Mouse (Mus musculus) yolk sac, embryonic 10.5 days (tissue): ENCODE measurements around the gene Gpha2.
A peak's percentile ranks its signal among the peaks of the same experiment; 100 is the strongest.

ENCODE experiments used
- DNase-seq: peaks from one replicate; pipeline ENCODE4 v3.0.0-alpha.2; 2017; ENCODE audit warnings: low spot score

The Gpha2 gene

DNA sequence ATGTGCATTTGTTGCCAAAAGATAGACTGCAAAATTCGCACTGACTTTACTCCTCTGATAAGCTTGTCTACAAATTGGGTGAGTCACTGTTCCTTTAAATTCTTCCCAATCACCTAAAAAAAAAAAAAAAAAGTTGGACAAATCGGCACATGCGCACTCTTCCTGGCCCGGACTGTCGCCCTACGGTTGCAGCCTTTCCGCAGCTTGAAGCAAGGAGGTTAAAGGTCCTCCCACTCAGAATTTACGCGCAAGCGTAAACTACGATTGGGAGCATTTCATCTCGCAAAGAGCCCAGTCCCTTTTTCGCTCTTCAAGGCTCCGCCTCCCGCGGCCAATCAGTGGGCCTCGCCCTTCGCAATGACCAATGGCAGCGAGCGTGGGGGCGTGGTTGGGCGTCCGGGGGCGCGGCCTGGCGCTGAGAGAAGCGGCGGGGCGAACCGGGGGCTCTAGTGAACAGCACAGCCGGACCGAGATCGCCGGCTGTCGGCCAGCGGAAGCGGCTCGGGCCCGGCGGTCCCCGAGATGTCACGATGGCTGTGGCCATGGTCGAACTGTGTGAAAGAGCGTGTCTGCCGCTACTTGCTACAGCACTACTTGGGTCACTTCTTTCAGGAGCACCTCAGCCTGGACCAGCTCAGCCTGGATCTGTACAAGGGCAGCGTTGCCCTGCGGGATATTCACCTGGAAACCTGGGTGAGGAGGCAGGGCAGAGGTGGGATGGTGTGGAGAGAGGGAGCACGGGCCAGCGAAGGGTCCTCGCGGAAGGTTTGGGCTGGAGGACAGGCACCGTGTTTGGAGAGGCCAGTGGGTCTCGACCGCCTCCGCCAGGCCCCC is 15.3 kb downstream of the Gpha2 start, which contains the start of gene Atg2a:
Gene Atg2a (plus strand): TSS at position 395 of the 834 bp plus-strand sequence.
- DNase-seq = peak; percentile 98

DNA sequence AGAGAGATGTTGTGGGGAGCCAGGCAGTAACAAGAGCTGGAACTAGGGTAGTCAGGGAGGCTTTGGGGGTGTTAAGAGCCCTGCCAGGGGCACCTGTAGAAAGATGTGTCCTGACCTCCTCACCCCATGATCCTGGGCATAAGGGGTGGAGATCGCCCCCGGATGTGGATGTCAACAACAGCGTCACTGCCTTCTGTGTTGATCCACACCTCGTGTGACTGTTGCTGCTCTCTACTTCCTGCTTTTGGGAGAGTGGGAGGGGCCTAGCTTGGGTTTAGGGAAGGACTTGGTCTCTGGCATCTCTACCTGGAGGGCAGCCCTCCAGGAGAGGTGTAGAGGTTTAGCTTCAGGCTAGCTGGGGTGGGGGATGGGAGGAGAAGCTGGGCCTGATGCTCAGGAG is 16.1 kb downstream of the Gpha2 start:
- peak; percentile 41 for DNase-seq

DNA sequence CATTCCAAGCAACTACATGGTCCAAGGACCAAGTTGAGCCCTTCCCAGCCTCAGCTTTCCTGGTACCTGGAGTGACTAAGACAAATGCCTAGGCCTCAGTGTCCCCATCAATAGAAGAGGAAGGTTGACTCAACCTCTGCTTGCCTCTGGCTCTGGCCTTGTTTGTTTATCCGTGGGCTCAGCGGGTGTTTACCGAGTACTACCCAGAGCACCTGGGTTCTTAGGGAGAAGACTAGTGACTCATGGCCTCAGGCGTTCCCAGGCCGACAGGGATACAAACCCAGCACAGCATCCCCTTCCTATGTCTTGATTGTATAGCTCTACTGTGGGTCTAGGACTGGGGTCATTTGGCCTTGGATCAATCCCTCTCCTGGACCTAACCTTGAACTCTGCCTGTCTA is 17.0 kb downstream of the Gpha2 start:
- DNase-seq = no peak

DNA sequence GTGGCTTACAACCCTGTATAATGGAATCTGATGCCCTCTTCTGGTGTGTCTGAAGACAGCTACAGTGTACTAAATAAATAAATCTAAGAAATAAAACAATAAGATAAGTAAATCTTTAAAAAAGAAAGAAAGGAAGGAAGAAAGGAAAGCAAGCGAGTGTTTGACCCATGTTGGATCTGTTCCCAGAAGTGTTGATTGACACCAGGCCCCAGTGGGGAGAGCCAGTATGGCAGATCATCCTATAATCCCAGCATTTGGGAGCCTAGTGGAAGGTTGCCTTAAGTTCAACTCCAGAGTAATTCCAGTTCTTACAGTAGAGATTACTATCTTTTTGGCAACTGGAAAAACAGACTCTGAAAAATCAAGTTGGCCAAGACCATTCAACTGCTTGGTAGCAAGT is 19.6 kb downstream of the Gpha2 start:
- DNase-seq = no peak

DNA sequence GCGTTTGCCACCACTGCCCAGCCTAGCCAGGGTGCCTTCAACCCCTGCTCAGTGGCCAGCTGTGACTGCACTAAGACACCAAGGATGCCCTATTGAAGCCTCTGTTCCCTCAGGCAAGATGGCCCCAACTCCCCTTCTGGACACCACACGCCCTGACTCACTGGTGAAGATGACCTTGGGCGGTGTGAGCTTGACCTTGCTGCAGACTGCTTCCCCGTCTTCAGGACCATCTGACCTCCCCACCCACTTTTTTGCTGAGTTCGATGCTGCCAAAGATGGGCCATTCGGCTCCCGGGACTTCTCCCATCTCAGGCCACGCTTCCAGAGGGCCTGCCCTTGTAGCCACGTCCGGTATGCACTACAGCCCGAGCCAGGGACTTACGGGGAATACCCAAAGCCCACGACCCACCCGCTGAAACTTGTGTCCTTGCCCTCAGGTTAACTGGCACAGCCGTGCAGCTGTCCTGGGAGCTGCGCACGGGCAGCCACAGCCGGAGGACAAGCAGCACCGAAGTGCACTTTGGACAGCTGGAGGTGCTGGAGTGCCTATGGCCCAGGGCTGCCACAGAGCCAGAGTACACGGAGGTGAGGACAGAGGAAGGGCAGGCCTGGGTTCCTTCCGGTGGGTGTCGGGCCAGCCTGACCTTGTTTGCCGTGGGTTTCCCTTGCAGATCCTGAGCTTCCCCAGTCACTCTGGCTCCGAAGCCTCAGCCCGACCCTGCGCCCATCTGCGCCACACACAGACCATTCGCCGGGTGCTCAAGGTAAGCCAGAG is 21.5 kb downstream of the Gpha2 start:
- no peak for DNase-seq

DNA sequence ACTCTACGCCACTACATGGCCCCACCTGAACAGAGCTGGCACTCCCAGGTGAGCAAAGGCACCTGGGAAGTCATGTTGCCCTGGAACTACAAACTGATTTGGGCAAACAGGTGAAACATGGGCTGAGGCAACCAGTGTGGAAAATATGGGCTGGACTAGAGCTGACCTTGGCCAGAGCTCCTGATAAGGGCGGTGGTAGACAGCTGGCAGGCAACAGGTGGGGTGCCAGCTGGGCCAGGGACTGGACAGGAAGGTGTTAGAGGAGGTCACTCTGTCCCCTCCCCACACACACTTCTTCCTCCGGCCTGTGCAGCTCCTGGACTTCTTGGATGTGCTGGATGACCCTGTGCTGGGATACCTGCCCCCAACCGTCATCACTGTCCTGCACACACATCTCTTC is 26.8 kb downstream of the Gpha2 start:
- DNase-seq = no peak

DNA sequence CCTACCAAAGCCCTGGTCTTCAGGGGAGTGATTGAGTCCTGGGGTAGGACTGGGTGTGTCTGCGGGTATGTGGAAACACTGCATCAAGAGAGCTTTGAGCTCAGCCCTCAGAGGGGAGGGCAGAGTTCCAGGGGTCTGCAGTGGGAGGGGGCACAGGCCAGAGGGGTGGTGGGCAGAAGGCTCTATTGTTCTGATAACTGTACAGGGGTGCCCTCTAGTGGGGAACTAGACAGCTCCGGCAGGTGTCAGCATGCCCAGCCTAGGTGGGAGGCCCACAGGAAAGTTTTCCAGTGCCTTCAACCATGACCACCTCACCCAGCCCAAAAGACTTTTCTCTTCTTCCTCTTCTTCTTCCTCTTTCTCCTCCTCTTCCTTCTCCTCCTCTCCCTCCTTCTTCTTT is 34.2 kb downstream of the Gpha2 start:
- no peak for DNase-seq

DNA sequence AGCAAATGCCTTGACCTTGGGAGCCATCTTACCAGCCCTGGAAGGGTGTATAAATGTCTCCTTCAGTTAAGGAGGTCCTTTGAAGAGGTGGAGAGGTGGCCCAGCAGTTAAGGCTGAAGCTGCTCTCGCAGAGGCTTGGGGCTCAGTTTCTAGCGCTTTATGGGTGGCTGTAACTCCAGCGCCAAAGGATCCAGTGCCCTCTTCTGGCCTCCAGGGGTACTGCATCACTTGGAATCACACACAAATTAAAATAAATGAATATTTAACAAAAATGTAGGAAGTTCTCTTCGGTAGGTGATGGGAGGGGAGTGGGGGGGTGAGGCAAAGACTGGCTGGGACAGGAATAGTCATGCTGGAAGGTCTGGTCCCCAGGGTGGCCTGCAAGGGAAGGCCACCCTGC is 34.8 kb downstream of the Gpha2 start:
- DNase-seq = no peak

DNA sequence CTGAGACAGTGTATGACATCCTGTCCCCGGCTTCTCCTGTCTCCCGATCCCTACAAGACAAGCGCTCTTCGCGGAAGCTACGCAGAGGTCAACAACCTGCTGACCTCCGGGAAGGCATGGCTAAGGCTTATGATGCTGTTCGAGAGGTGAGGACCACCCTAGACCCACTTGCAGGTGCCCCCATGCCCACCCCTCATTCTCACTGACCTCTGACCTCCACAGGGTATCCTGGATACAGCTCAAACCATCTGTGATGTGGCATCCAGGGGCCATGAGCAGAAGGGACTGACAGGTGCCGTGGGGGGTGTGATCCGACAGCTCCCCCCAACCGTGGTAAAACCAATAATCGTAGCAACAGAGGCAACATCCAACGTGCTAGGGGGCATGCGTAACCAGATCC is 35.2 kb downstream of the Gpha2 start:
- no peak for DNase-seq

DNA sequence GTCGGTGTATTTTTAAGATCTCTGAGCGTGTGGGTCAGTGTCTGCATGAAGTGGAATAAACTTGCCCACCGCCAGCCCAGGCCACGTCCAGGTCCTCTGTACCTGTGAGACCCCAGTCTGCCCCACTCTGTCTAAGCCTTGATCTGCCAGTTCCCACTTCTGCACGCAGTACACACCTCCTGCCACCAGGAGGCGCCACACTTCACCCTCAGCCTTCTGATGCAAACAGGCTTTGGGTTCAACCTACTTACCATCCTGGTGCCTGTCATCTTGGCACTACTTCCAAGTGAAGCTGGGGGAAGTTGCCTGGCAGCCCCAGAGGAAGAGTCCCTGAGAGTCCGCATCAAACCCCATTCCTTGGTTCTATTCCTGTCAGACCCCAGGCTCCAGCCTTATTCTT is 36.0 kb downstream of the Gpha2 start:
- peak; percentile 62 for DNase-seq

DNA sequence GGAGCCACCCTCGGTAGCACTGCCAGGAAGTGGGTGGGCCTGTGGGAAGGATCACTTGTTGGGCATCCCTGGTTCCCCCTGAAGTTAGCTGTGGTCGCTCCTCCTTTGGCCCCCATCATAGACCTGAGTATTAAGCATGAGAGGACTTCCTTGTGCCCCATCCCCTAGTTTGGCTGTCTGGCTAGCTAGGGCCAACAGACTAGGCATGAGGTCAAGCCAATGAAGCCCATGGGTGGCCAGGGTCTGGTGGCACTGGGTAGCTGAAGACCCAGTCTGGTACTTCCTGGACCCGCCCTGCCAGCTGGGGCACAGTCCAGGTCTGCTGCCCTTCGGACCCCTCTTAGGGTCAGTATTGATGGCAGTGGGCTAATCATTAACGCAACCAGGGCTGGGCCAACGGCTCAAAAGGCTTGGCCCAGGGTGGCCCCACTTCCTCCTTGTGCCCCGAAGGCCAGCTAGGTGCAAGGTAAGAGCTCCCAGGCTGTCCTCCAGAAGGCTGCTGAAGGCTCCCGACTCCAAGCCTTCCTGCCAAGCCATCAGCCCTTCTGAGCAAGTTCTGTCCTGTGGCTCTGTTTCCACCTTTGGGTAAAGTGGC is 36.8 kb downstream of the Gpha2 start:
- DNase-seq = peak; percentile 86

DNA sequence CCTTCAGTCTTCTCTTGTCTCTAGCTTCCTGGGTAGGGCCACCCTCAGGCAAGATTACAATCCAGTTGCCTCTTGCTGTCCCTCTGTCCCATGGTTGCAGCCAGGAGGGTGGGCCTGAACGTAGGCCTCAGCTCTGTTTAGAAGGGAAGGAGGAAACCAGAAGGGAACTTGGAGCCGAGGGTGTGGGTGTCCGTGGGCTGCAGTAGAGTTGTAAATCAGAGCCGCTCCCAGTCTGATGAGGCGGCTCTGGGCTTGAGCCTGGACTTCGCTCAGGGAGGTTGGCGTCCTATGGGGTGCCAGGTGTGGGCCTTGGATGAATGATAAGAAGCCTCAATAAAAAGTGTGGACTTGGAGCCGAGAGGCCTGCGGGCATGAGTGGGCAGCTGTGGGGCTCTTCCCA is 38.0 kb downstream of the Gpha2 start:
- no peak for DNase-seq

DNA sequence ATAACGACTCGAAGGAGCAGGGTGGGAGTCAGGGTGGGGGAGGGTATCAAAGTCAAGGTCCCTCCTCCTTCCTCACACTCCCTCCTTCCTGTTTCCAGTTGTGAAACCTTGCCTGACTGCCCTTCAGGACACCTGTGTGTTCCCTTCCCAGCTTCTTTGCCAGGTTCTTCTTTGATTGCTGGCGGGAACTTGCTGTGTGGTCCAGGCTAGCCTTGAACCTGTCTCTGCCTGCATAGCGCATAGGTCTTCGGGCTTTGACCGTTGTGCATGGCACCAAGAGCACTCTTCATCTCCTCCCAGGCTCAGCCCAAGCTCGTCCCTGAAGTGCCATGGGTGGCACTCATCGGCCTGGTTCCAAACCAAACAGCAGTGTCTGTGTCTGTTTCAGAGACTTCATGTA is 38.8 kb downstream of the Gpha2 start:
- DNase-seq = no peak

DNA sequence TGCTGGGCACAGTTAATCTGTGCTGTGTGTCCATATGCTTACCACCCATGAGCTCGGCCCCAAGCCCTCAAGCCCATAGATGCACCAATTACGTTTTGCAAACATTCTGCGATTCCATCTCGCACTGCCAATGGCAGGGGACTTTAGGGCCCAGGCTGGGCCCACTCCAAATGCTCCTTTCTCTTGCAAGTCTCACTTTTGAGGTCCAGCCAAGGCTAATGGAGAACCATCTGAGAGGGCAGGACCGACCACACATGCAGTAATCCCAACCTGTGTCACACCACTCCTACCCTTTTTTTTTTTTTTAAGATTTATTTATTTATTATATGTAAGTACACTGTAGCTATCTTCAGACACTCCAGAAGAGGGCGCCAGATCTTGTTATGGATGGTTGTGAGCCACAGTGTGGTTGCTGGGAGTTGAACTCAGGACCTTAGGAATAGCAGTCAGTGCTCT is 39.6 kb downstream of the Gpha2 start:
- DNase-seq = no peak

DNA sequence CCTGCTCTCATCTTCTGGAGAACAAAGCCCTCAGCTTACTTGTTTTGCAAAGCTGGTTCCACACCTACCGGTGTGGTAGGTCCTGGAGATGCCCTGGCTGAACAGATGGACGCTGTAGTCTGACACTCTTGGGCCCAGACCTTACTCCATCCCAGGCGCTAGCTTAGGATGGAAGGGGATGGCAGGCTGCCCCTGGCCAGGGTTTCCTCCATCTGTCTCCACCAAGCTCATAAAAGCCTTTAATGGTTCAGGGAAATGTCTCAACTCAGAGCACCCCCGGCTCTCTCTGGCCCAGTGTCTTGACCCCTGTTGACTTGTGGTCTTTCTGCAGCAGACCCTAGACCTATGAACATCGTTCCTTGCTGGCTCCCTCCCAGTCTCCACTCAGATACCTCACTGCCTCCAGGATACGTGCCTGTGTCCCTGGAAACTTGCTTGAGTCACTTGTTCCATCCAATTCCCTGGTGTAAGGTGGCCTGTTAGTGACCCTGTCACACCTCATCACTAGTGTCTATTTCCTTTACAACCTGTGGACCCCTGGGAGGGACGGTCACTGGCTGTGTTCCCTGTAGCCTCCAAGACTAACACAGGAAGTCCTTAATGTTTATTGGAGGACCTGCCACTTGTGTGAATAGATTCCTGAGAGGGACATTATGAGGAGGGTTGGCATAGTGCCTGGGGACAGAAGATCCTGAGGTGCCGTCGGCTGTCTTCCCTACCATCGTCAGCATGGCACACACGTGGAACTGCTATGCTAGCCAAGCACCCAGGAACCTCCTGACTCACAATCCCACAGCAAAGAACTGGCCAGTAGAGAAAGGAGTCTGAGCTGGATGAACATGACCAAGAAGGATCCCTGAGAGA is 41.4 kb downstream of the Gpha2 start:
- no peak for DNase-seq

DNA sequence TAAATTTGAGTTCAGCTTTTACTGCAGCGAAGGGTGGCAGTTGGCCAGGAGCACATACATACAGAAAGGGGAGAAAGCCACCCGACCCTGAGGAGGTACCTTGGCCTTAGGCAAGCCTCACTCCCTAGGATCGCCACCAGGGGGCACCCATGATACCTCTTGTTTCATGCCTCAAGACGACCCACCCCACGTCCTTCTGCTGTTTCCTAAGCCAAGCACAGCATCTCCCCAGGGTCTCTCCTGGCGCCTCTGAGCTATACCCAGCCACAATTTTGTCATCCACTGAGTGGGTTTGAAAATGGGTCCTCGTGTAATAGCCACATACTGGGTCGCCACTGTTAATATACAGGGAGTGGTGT is 42.0 kb downstream of the Gpha2 start:
- peak; percentile 81 for DNase-seq

DNA sequence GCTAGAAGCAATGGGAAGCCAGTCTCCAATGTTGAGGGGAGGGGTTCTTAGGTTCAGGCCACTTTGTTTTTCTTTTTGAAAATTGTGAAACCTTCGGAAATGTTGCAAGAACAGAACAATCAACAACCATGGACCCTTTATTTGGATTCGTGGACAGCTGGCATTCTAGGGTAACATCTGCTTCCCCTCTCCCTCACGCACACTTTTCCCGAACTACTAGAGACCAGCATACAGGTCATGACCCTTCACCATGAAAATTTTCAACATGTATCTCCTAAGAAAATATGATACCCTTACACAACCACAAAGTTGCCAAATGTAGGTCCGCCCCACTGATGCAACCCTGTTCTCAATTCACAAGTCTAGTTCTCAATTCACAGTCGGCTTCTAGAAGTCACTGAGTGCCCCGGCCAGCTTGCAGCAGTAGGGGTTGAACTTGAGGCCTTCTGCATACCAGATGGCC is 42.5 kb downstream of the Gpha2 start:
- DNase-seq = no peak

DNA sequence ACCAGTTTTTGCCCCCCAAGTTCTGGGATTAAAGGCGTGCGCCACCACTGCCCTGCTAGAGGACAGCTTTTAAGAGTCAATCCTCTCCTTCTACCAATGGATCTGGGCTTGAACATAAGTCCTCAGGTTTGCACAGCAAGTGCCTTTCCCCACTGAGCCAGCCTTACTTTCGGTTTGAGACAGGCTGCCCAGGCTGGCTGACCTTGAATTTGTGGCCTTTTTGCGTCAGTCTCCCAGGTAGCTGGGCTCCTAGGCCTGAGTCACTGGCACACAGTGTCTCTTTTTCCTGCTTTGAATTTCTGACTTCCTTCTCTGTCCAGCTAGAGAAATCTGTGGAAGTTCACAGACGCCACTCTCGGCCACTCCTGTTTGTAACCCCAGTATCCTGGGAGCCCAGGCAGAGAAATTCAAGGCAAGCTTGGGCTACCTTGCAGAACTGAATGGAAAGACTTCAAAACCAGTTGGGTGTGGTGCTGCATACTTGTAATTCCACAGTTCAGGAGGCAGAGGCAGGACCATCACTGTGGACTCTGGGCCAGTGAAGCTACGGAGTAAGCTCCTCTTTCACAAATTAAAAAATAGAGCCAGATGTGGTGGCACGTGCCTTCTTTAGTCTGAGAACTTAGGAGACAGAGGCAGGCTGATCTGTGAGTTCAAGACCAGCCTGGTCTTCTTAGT is 43.8 kb downstream of the Gpha2 start:
- no peak for DNase-seq

DNA sequence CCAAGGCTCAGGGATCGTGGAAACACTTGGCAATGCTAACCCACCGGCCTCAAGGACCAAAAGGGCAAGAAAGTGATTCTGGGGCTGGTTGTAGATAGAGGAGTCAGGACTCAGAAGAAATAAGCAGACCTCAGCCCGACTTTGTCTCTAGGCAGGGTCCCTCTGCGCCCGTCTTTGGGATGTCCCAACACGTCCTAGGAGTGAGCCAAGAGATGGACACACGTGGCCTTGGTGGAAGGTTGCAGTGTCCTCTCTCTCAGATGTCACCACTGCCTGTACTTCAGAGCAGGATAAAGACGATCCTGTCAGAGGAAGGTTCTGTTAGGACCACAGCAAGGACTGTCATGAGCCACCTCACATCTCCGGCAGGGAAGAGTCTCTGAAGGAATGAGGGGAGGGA is 44.5 kb downstream of the Gpha2 start:
- DNase-seq = no peak

DNA sequence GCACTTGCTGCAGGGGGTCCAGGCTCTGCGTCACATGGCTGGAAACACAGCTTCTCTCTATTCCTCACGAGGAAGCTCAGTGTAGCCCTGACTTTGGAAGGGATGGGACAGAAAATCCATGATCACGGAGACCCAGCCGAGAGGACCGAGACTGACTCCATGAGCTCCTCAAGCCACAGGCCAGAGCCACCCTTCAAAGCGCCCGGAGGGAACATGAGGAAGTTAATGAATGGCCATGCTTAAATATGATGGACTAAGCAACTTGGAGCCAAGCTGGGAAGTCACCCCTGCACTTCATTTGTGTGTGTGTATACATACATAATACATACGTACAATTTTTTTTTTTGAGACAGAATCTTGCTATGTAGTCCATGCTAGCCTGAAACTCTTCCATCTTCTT is 45.0 kb downstream of the Gpha2 start:
- no peak for DNase-seq

DNA sequence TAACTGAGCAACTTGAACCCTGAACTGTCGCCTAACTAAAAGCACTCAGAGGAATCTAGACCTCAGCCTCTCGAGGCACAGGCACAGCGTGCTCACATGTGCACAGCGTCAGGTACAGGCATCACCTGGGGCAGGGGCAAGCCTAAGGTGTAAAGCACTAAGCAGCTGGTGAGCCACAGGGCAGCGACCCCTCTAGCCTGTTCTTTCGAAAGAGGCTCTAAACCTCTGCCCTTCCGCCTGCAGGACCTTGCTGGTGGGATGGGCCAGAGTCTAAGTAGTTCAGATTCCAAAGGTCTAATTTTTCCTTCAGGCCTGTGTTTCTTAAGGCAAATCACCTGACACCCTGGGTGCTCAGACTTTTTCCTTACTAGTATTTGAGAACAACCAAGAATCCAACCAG is 45.9 kb downstream of the Gpha2 start:
- DNase-seq = peak; percentile 85
